Mouse (Mus musculus) limb, embryonic 15.5 days (tissue): ENCODE results near the gene Cenpp. TPM values are rescaled to one million over a fixed set of nuclear protein-coding genes. Genes with fewer than 3 reads are reported as not detected.

ENCODE experiments used
- ATAC-seq: fragments of 200-750 bp; cut with Nextera tagmentation; 2 replicates; pipeline ENCODE4 v1.8.0; 2017; ENCODE audit warnings: low read depth, moderate TSS enrichment; ENCODE audit not compliant: insufficient number of reproducible peaks, low FRiP score, low TSS enrichment
- H3K27ac ChIP-seq: fragments of 300-500 bp; sonication (generic); 2 replicates; pipeline ENCODE4 v1.5.1; 2015; ENCODE audit warnings: moderate library complexity, mild to moderate bottlenecking, inconsistent platforms
- H3K27me3 ChIP-seq: fragments of 300-500 bp; sonication (generic); 2 replicates; pipeline ENCODE4 v1.6.1; 2015; ENCODE audit warnings: inconsistent platforms
- H3K36me3 ChIP-seq: fragments of 300-500 bp; sonication (generic); 2 replicates; pipeline ENCODE4 v1.6.1; 2015; ENCODE audit warnings: inconsistent platforms
- H3K4me1 ChIP-seq: fragments of 300-500 bp; sonication (generic); 2 replicates; pipeline ENCODE4 v1.6.1; 2015; ENCODE audit warnings: inconsistent platforms
- H3K4me2 ChIP-seq: fragments of 300-500 bp; sonication (generic); 2 replicates; pipeline ENCODE4 v1.6.1; 2015; ENCODE audit warnings: mild to moderate bottlenecking, inconsistent platforms
- H3K4me3 ChIP-seq: fragments of 300-500 bp; sonication (generic); 2 replicates; pipeline ENCODE4 v1.5.1; 2015; ENCODE audit warnings: mild to moderate bottlenecking, inconsistent platforms
- H3K9ac ChIP-seq: fragments of 300-500 bp; sonication (generic); 2 replicates; pipeline ENCODE4 v1.6.1; 2015; ENCODE audit warnings: inconsistent platforms
- H3K9me3 ChIP-seq: fragments of 300-500 bp; sonication (generic); 2 replicates; pipeline ENCODE4 v1.6.1; 2016; ENCODE audit warnings: inconsistent platforms
- WGBS: fragments of 180-500 bp; shearing (Covaris S2); methylation state at CpG from one replicate; pipeline ENCODE4 v1.1.7; 2015; 5-methylcytosine and 5-hydroxymethylcytosine counted together
- polyA plus RNA-seq: library from polyadenylated mRNA; unstranded; fragments of >200 nt; fragmentation: Nextera tagmentation; extraction: Ambion mirVana; gene quantifications from 2 replicates; pipeline ENCODE4 v1.2.1, GENCODE M21; 2015

Gene Cenpp
- polyA plus RNA-seq = 19.5 and 21.5 TPM in 2 replicates

DNA sequence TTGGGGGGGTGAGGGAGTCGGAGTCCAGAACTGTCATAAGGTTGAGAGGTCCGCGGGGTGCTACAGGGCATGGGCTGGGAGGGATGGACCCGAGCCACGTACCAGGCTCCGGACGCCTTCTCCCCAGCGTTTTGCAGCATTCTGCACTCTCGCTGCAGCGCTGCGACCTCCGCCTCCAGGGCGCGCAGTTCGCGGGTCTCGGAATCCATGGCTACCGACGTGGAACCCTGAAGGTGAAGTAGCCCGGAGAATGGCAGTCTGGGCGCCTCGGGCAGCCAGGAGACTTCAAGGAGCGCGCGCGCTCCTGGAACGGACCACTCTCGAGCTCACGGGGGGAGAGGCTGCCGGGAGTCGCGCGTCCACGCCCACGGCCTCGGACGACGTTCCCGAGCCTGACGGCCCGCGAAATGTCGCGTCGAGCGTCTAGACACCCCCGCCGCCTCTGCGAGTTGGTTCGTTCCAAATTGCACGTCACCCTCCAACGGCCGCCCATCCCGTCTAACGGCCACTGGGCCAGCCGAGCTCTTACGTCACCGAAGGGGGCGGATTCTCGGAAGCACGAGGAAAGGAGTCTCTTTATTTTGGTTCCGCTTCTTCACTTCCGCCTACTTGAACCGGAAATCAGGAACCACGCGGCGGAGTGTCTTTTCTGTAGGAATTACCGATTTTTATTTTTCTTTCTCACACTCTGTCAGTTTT lies at the start of gene Cenpp, which contains the start of gene Nol8:
Cenpp (minus strand) TSS at position 305 of the 699 bp plus-strand sequence.
Nol8 (plus strand) TSS at position 598 of the 699 bp plus-strand sequence.
- peak within 1 kb of the TSS; percentile 50 for H3K9ac ChIP-seq
- under 1% methylated on average over 68 of the region's 68 CpGs for WGBS

DNA sequence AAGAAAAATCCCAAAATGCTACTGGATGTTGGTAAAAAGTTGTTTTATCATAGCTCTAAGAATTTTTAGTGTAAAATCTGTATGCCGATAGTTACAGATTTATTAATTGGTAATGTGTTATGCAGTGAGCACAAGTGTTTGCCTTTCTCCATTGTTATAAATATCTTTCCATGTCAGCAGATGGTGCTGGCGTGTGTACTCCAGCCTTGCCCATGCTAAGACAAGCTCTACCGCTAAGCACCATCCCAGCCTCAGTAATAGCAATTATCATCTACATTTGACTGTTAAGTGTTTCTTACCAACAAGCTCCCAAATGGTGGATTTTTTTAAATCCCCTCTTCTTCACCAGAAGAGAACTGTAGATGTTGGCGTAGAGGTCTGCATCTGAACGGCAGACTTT lies 38.5 kb upstream of the Cenpp start:
- no peaks in the 10 kb centered on the region for H3K27me3 ChIP-seq
- peaks cover 60% of the 10 kb centered on the region for H3K36me3 ChIP-seq
- ATAC-seq = no peak

More for the DNA sequence above, at the start of gene Cenpp, which contains the start of gene Nol8:
- Histone ChIP-seq H3K4me1 (peaks cover 22% of the 10 kb centered on the region), H3K9me3 (no peaks in the 10 kb centered on the region), H3K36me3 (peaks cover 4% of the 10 kb centered on the region; the same call in 1 of the 2 replicates), H3K27me3 (no peaks in the 10 kb centered on the region), H3K4me3 (peak within 1 kb of the TSS; percentile 70), H3K27ac (peak within 1 kb of the TSS; percentile 81), H3K4me2 (peak within 1 kb of the TSS; percentile 89)
- peak; percentile 100 for ATAC-seq

GRCm38 (mm10) chr13:49684266-49684665 lies 31.7 kb upstream of the Cenpp start:
- H3K9ac ChIP-seq = no peak overlapping the region
- H3K9me3 ChIP-seq = no peaks in the 10 kb centered on the region
- no peak for ATAC-seq
- 80% methylated on average over 4 of the region's 4 CpGs for WGBS
- H3K27me3 ChIP-seq = no peaks in the 10 kb centered on the region
- no peak overlapping the region for H3K4me3 ChIP-seq
- no peak overlapping the region for H3K4me2 ChIP-seq
- H3K36me3 ChIP-seq = peaks cover 23% of the 10 kb centered on the region
- peaks cover 22% of the 10 kb centered on the region for H3K4me1 ChIP-seq
- no peak overlapping the region for H3K27ac ChIP-seq

More for the DNA sequence above, 38.5 kb upstream of the Cenpp start:
- H3K9ac ChIP-seq = no peak overlapping the region
- WGBS = 98% methylated on average over 5 of the region's 5 CpGs
- no peak overlapping the region for H3K27ac ChIP-seq
- no peak overlapping the region for H3K4me2 ChIP-seq
- no peaks in the 10 kb centered on the region for H3K4me1 ChIP-seq
- H3K9me3 ChIP-seq = no peaks in the 10 kb centered on the region
- H3K4me3 ChIP-seq = no peak overlapping the region

- Histone ChIP-seq H3K36me3 (peaks cover 17% of the 10 kb centered on the region), H3K4me2 (peak overlapping the region; percentile 77), H3K4me3 (peak overlapping the region; percentile 64), H3K27me3 (no peaks in the 10 kb centered on the region), H3K9ac (peak overlapping the region; percentile 63), H3K4me1 (peaks cover 22% of the 10 kb centered on the region), H3K27ac (peak overlapping the region; percentile 81), H3K9me3 (no peaks in the 10 kb centered on the region)
- ATAC-seq = peak; percentile 57; the same call in 1 of the 2 replicates
- WGBS = under 1% methylated on average over 20 of the region's 20 CpGs
Measured at GRCm38 (mm10) chr13:49682233-49682846, 29.8 kb upstream of the Cenpp start.

- no peaks in the 10 kb centered on the region for H3K9me3 ChIP-seq
- peak within 1 kb of the TSS; percentile 64 for H3K4me3 ChIP-seq
- H3K4me2 ChIP-seq = peak within 1 kb of the TSS; percentile 77
- H3K36me3 ChIP-seq = peaks cover 19% of the 10 kb centered on the region
- no peaks in the 10 kb centered on the region for H3K27me3 ChIP-seq
- H3K9ac ChIP-seq = peak within 1 kb of the TSS; percentile 63
- H3K27ac ChIP-seq = peak within 1 kb of the TSS; percentile 81
- ATAC-seq = peak; percentile 100
- peaks cover 22% of the 10 kb centered on the region for H3K4me1 ChIP-seq
- 5% methylated on average over 26 of the region's 26 CpGs for WGBS
Measured at GRCm38 (mm10) chr13:49681351-49682232, 29.0 kb upstream of the Cenpp start, which contains the start of gene Iars. TSS of gene Iars (plus strand) at chr13:49682100.

DNA sequence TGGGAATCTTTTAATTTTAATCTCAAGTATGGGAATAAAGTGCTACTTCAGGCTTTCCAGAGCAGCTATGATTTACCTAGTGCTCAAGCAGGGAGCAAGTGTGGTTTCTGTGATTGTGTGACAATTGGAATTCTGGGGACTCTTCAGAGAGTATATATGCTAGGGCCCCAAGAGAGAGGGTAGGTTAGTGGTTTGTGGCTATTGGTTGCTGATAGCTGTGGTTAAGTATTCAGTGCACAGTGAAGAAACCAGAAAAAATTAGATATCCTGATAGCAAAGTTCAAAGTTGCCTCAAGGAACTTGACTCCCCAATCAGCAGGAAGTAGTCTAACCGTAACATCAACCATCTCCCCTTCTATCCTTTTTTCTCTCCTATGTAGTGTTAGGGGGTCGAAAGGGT lies 25.2 kb upstream of the Cenpp start:
- Histone ChIP-seq H3K36me3 (peaks cover 39% of the 10 kb centered on the region), H3K9me3 (no peaks in the 10 kb centered on the region), H3K27me3 (no peaks in the 10 kb centered on the region), H3K27ac (no peak overlapping the region), H3K4me1 (peaks cover 7% of the 10 kb centered on the region; the same call in 1 of the 2 replicates), H3K4me2 (no peak overlapping the region), H3K9ac (no peak overlapping the region), H3K4me3 (no peak overlapping the region)
- 87% methylated on average over 2 of the region's 2 CpGs for WGBS
- ATAC-seq = no peak

DNA sequence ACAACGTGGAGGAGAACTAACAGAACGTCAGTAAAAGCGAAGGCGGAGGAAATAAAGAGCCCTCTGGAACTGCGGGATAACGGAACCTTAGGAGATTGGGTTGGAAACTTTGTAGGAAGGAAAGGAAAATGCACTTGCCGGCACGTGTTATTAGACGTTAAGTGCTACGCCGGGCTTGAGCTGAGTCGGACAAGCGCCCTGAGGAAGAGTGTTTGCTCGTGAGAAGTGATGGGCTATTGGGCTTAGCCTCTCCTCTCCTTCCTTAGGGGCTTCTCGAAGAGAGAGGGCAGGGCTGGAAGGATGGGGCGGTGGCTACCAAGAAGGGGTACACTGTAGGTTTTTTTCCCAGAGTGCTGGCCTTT lies 576 bp upstream of the Cenpp start:
- H3K27me3 ChIP-seq = no peaks in the 10 kb centered on the region
- H3K27ac ChIP-seq = peak overlapping the region; percentile 81
- H3K36me3 ChIP-seq = peaks cover 4% of the 10 kb centered on the region; the same call in 1 of the 2 replicates
- H3K4me1 ChIP-seq = peaks cover 22% of the 10 kb centered on the region
- 0% methylated on average over 16 of the region's 16 CpGs for WGBS
- peak overlapping the region; percentile 70 for H3K4me3 ChIP-seq
- peak; percentile 66; the same call in 1 of the 2 replicates for ATAC-seq
- peak overlapping the region; percentile 50 for H3K9ac ChIP-seq
- H3K4me2 ChIP-seq = peak overlapping the region; percentile 76
- H3K9me3 ChIP-seq = no peaks in the 10 kb centered on the region

DNA sequence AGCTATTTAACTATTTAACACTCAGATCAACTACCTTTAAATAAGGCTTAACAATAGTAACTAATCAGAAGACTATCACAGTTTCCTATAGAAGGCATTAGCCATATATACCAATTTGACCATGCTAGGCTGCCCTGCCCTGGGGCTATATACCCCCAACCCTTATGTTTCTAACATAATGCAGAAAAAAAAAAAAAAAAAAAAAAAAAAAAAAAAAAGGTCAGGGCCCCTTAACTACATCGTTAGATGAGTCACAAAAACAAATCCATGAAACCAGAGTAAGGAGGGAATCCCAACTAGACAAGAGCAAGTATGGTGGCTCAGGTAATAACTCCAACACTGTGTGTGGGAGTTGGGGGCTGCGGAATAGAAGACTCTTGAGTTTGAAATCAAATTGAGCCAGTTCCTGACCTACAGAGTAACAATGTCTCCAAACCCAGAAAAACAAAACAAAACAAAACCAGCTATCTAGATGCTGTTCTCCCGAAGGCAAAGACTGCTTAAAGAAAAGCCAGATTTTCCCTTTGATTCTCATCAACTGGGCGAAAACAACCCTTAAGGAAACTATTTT lies 719 bp downstream of the Cenpp start:
- Histone ChIP-seq H3K4me2 (peak overlapping the region; percentile 89), H3K9me3 (no peaks in the 10 kb centered on the region), H3K4me1 (peaks cover 22% of the 10 kb centered on the region), H3K9ac (peak overlapping the region; percentile 31), H3K36me3 (peaks cover 1% of the 10 kb centered on the region; the same call in 1 of the 2 replicates), H3K27ac (no peak overlapping the region), H3K4me3 (peak overlapping the region; percentile 70), H3K27me3 (no peaks in the 10 kb centered on the region)
- 2% methylated on average over 4 of the region's 4 CpGs for WGBS
- ATAC-seq = no peak

- Histone ChIP-seq H3K4me1 (peaks cover 22% of the 10 kb centered on the region), H3K4me3 (no peak overlapping the region), H3K27me3 (no peaks in the 10 kb centered on the region), H3K27ac (no peak overlapping the region), H3K4me2 (peak overlapping the region; percentile 89; the same call in 1 of the 2 replicates), H3K9ac (no peak overlapping the region), H3K36me3 (no peaks in the 10 kb centered on the region), H3K9me3 (no peaks in the 10 kb centered on the region)
- no peak for ATAC-seq
- 24% methylated on average over 2 of the region's 2 CpGs for WGBS
Measured at GRCm38 (mm10) chr13:49651136-49651535, 1.4 kb downstream of the Cenpp start.

- WGBS = 66% methylated on average over 1 of the region's 1 CpGs
- Histone ChIP-seq H3K27ac (no peak overlapping the region), H3K9me3 (no peaks in the 10 kb centered on the region), H3K36me3 (no peaks in the 10 kb centered on the region), H3K4me2 (no peak overlapping the region), H3K4me1 (0 out of 2 replicates have a peak, but pooled peaks cover 3% of the 10 kb centered on the region), H3K4me3 (no peak overlapping the region), H3K27me3 (no peaks in the 10 kb centered on the region), H3K9ac (no peak overlapping the region)
- ATAC-seq = no peak
Measured at GRCm38 (mm10) chr13:49646019-49646418, 6.6 kb downstream of the Cenpp start.
